Mouse (Mus musculus) liver, embryonic 14.5 days (tissue): Measurements from ENCODE around the gene Adra2b. TPM values are rescaled to one million over a fixed set of nuclear protein-coding genes. Genes with fewer than 3 reads are reported as not detected.

Experiments used
- ATAC-seq: fragments of 200-750 bp; cut with Nextera tagmentation; 2 replicates; pipeline ENCODE4 v1.8.0; 2017; ENCODE audit warnings: moderate number of reproducible peaks, mild to moderate bottlenecking, moderate library complexity; ENCODE audit not compliant: insufficient read depth
- DNase-seq, 3 experiments: peaks; one replicate each; pipeline ENCODE4 v3.0.0-alpha.2; 2012 to 2013; ENCODE audit warnings: low read depth in 3 of 3, low spot score in 3 of 3
- H3K27ac ChIP-seq: fragments of 300-500 bp; sonication (generic); 2 replicates; pipeline ENCODE4 v1.5.1; 2014; ENCODE audit warnings: moderate library complexity, mild to moderate bottlenecking, control low read depth, inconsistent platforms
- H3K27me3 ChIP-seq: fragments of 300-500 bp; sonication (generic); 2 replicates; pipeline ENCODE4 v1.6.1; 2014; ENCODE audit warnings: mild to moderate bottlenecking, low read length, moderate library complexity; ENCODE audit not compliant: control insufficient read depth, insufficient read depth
- H3K36me3 ChIP-seq: fragments of 300-500 bp; sonication (generic); replicated peaks from 2 replicates; pipeline ENCODE4 v1.6.1; 2014; ENCODE audit warnings: low read depth; ENCODE audit not compliant: control insufficient read depth, insufficient read depth
- H3K4me1 ChIP-seq, 2 experiments: fragments of 200-500 bp in 1 of 2; fragments of 300-500 bp in 1 of 2; sonication (generic) in 1 of 2; replicated peaks; 2 replicates each; pipeline ENCODE4 v1.6.1; 2012 to 2014; ENCODE audit warnings: antibody characterized with exemption in 1 of 2, inconsistent platforms in 1 of 2, low read length in 1 of 2; ENCODE audit not compliant: control insufficient read depth in 2 of 2, insufficient read depth in 2 of 2
- H3K4me2 ChIP-seq: fragments of 300-500 bp; sonication (generic); 2 replicates; pipeline ENCODE4 v1.6.1; 2014; ENCODE audit warnings: low read depth, mild to moderate bottlenecking, control low read depth, moderate library complexity
- H3K4me3 ChIP-seq, 2 experiments: fragments of 200-500 bp in 1 of 2; fragments of 300-500 bp in 1 of 2; sonication (generic) in 1 of 2; 2 replicates each; pipeline ENCODE4 v1.5.1; 2012 to 2014; ENCODE audit warnings: low read depth in 2 of 2, low read length in 2 of 2, mild to moderate bottlenecking in 2 of 2, control low read depth in 1 of 2, inconsistent platforms in 1 of 2, moderate library complexity in 1 of 2; ENCODE audit not compliant: insufficient read depth in 1 of 2
- H3K9ac ChIP-seq: fragments of 300-500 bp; sonication (generic); replicated peaks from 2 replicates; pipeline ENCODE4 v1.6.1; 2014; ENCODE audit warnings: mild to moderate bottlenecking, control low read depth, moderate library complexity
- H3K9me3 ChIP-seq: fragments of 300-500 bp; sonication (generic); 2 replicates; pipeline ENCODE4 v1.6.1; 2016; ENCODE audit warnings: low read length, mixed read lengths; ENCODE audit not compliant: control insufficient read depth
- CTCF ChIP-seq: IDR thresholded peaks from 2 replicates; pipeline ENCODE4 v1.5.1; 2016; ENCODE audit warnings: antibody characterized with exemption, low read depth, control low read depth
- EP300 ChIP-seq: IDR thresholded peaks from 2 replicates; pipeline ENCODE4 v1.6.1; 2016; ENCODE audit warnings: antibody characterized with exemption, low read depth
- WGBS: fragments of 180-500 bp; shearing (Covaris S2); extraction: QIAGEN DNeasy Blood & Tissue Kit; methylation state at CpG from one replicate; pipeline ENCODE4 v1.1.7; 2014; ENCODE audit not compliant: insufficient replicate concordance; 5-methylcytosine and 5-hydroxymethylcytosine counted together
- polyA plus RNA-seq, 2 experiments: library from polyadenylated mRNA; depleted of rRNA in 1 of 2; stranded (reverse) in 1 of 2; unstranded in 1 of 2; fragments of >200 nt; fragmentation: Nextera tagmentation in 1 of 2; extraction: Ambion mirVana in 1 of 2; gene quantifications; 2 replicates each; pipeline versions ENCODE4 v1.2.1 to v1.2.3; 2012 to 2014

Gene Adra2b
- polyA plus RNA-seq, 2 experiments: 13.2 to 20.0 TPM

DNA sequence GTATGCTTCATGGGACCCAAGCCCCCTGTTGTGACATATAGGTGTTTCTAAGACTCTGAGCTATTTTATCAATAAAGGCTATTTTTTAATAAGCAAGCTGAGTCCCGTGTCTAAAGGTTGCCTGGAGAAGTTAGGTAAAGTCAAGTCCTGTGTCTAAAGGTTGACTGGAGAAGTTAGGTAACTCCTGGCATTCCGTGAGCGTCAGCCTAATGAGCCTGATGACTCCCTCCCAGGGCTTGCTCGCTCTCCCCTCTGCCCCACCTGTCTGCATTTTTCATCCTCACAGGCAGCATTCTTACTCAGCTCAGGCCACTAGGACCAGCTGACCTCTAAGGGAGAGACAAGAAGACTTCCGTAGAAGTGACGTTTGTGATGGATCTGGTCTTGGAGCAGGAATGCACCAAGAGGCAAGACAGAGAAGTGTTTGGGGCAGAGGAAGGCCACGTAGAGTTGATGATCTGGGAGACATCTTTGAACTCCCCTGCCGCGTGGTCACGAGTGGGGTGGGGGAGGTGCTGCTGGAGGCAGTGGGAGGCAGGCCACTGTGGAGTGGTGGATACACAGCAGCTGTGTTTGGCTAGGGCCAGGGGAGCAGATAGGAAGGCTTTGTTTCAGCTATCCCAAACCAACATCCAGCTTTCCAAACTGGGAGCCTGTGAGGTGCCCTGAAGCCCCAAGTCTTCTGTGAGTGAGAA is 4.3 kb downstream of the Adra2b start:
- peak overlapping the region; percentile 79 for H3K4me2 ChIP-seq

DNA sequence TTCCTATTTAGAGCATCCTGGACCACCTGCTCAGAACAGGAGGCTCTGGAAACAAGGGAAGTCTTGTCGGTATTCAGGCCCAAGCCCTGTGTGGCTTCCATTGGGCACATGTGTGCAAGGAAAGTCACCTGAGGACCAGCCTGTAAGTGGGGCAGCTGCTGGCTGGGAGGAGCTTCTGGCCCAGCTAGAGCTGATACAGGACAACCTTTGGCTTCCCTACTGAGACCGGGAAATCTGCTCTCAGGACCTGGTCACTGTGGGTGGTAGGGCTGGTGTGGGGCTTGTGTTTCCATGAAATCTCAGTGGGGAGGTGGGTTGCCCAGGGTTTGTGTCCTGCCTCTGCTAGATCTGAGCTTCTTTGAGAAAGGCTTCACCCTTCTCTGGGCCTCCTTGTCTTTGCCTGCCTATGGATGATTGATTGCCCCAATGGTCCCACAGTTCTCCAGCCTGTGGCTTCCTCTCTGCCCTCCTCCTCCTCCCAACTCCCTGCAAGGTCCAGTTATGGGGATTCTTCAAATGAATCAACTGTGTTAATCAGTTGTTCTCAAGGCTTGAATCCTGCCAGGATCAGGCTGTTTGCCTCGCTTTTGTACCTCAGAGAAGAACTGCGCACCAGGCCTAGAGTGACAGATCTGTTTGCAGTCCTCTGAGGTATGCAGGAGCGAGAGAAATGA is 6.8 kb downstream of the Adra2b start:
- no peak for TF ChIP-seq EP300
- WGBS: 54% methylated on average over 5 of the region's 5 CpGs
- H3K27me3 ChIP-seq: peaks cover 13% of the 10 kb centered on the region
- DNase-seq (no peak), ATAC-seq (no peak)
- no peaks in the 10 kb centered on the region for H3K9me3 ChIP-seq
- H3K4me2 ChIP-seq: peak overlapping the region; percentile 79
- peak overlapping the region; percentile 63 to 77 for H3K4me3 ChIP-seq
- H3K36me3 ChIP-seq: peaks cover 23% of the 10 kb centered on the region
- H3K4me1 ChIP-seq: peaks cover 74 to 90% of the 10 kb centered on the region in 2 experiments
- peak overlapping the region; percentile 86 for H3K9ac ChIP-seq
- H3K27ac ChIP-seq: peak overlapping the region; percentile 86

More for the DNA sequence above, 4.3 kb downstream of the Adra2b start:
- ATAC-seq (no peak), DNase-seq (no peak)
- Histone ChIP-seq H3K9ac (peak overlapping the region; percentile 35), H3K36me3 (peaks cover 23% of the 10 kb centered on the region), H3K4me3 (peak overlapping the region; percentile 10 to 77; a peak in 3 of 4 replicates), H3K27me3 (peaks cover 35% of the 10 kb centered on the region), H3K9me3 (no peaks in the 10 kb centered on the region), H3K27ac (peak overlapping the region; percentile 86), H3K4me1 (peaks cover 48 to 67% of the 10 kb centered on the region in 2 experiments)
- 64% methylated on average over 10 of the region's 10 CpGs for WGBS
- no peak for TF ChIP-seq EP300
- no peak for TF ChIP-seq CTCF

DNA sequence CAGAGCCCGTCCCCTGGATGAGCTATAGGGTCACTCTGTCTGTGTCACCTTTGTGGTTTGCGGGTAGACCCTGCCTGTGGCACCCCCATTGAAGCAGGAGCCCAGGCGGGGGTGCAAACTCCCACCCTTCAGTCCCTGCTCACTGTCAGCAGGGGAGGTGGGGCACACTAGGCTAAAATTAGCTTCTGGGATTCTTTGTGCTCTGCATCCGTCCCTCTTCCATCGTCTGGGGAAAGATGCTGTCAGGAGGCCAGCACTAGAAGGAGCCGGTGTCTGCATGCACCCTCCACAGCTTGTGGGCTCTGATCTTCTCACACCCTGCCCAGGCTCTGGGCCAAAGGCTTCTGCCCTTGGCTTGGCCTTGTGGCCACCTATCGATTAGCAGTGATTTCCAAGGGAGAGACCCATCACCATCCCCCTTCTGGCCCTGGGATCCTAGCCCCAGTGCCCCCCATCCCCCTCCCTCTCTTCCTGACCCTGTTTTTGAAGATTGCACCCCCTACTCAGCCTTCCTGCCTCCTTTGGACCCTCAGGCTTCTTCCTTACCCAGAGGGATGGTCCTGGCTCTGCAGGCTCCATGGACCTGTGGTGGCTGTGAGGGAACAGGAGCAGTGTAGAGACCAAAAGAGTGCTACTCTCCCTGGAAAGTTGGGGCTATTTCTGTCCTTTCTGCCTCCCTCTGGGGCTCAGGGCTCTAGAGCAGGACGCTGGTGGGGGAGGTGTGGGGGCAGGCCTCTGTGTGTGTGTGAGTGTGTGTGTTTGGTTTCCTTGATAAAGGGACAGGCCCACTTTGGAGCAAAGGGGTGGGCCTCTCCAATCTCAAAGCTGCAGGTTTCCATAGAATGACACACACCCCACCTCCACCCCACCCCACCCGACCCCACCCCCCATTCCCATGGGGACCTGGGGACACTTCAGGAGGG is 7.8 kb downstream of the Adra2b start:
- H3K9me3 ChIP-seq: no peaks in the 10 kb centered on the region
- peak overlapping the region; percentile 79 for H3K4me2 ChIP-seq
- ATAC-seq: peak; percentile 90
- peak; percentile 81 to 84 (median 84) for DNase-seq
- peak overlapping the region; percentile 86 for H3K9ac ChIP-seq
- peaks cover 15% of the 10 kb centered on the region for H3K36me3 ChIP-seq
- H3K27me3 ChIP-seq: peaks cover 4% of the 10 kb centered on the region
- peak overlapping the region; percentile 63 to 77 for H3K4me3 ChIP-seq
- TF ChIP-seq CTCF (no peak), EP300 (peak; percentile 80)
- WGBS: 20% methylated on average over 9 of the region's 9 CpGs
- H3K27ac ChIP-seq: peak overlapping the region; percentile 86
- H3K4me1 ChIP-seq: peaks cover 82 to 95% of the 10 kb centered on the region in 2 experiments

DNA sequence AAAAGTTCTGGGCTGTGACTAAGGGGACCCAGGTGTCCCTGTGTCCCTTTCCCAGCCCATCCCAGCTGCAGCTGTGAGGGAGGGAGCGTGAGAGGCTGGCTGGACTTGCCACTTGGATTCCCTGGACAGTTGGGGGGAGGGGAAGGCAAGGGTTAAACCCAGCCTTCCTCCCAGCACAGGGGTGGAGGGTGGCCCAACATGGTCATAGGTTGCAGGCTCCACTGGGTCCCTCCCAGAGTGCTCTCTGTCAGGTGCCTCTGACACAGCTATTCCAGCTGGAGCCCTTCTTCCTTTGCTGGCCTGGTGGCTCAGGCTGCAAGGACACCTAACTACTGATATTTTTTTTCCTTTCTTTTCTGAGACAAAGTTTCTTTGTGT is 8.5 kb downstream of the Adra2b start:
- DNase-seq (peak; percentile 58 to 75 (median 67)), ATAC-seq (peak; percentile 77)
- Histone ChIP-seq H3K9me3 (no peaks in the 10 kb centered on the region), H3K27me3 (no peaks in the 10 kb centered on the region; the same call in 1 of the 2 replicates), H3K4me1 (peaks cover 86 to 93% of the 10 kb centered on the region in 2 experiments), H3K4me3 (peak overlapping the region; percentile 12 to 63; a peak in 3 of 4 replicates), H3K9ac (peak overlapping the region; percentile 60), H3K4me2 (peak overlapping the region; percentile 79), H3K27ac (peak overlapping the region; percentile 86), H3K36me3 (peaks cover 14% of the 10 kb centered on the region)
- TF ChIP-seq EP300: no peak
- TF ChIP-seq CTCF: no peak
- 33% methylated on average over 1 of the region's 1 CpGs for WGBS
